Mouse (Mus musculus) kidney, embryonic 14.5 days (tissue): ENCODE measurements around the gene Kcns1. TPM values are rescaled to one million over a fixed set of nuclear protein-coding genes. Genes with fewer than 3 reads are reported as not detected.
A peak's percentile ranks its signal among the peaks of the same experiment; 100 is the strongest.

Source experiments
- ATAC-seq: fragments of 200-750 bp; cut with Nextera tagmentation; 2 replicates; pipeline ENCODE4 v1.8.0; 2017; ENCODE audit warnings: moderate number of reproducible peaks, mild to moderate bottlenecking, moderate TSS enrichment, moderate library complexity; ENCODE audit not compliant: low FRiP score, low TSS enrichment
- H3K27ac ChIP-seq: fragments of 300-500 bp; sonication (generic); 2 replicates; pipeline ENCODE4 v1.5.1; 2014; ENCODE audit warnings: low read depth, mild to moderate bottlenecking, low read length, moderate library complexity, mixed read lengths
- H3K27me3 ChIP-seq: fragments of 300-500 bp; sonication (generic); 2 replicates; pipeline ENCODE4 v1.6.1; 2014; ENCODE audit warnings: mild to moderate bottlenecking, low read length; ENCODE audit not compliant: control insufficient read depth, insufficient read depth
- H3K36me3 ChIP-seq: fragments of 300-500 bp; sonication (generic); 2 replicates; pipeline ENCODE4 v1.6.1; 2014; ENCODE audit warnings: low read length, mixed read lengths; ENCODE audit not compliant: control insufficient read depth, insufficient read depth
- H3K4me1 ChIP-seq: fragments of 300-500 bp; sonication (generic); 2 replicates; pipeline ENCODE4 v1.6.1; 2014; ENCODE audit warnings: low read length, mixed read lengths; ENCODE audit not compliant: control insufficient read depth, insufficient read depth
- H3K4me2 ChIP-seq: fragments of 300-500 bp; sonication (generic); replicated peaks from 2 replicates; pipeline ENCODE4 v1.6.1; 2014; ENCODE audit warnings: low read depth, mild to moderate bottlenecking, low read length
- H3K4me3 ChIP-seq: fragments of 300-500 bp; sonication (generic); 2 replicates; pipeline ENCODE4 v1.5.1; 2014; ENCODE audit warnings: mild to moderate bottlenecking, low read length
- H3K9ac ChIP-seq: fragments of 300-500 bp; sonication (generic); 2 replicates; pipeline ENCODE4 v1.6.1; 2014; ENCODE audit warnings: low read depth, mild to moderate bottlenecking, low read length, moderate library complexity
- H3K9me3 ChIP-seq: fragments of 300-500 bp; sonication (generic); 2 replicates; pipeline ENCODE4 v1.6.1; 2016; ENCODE audit warnings: low read length; ENCODE audit not compliant: control insufficient read depth
- WGBS: fragments of 180-500 bp; shearing (Covaris S2); extraction: QIAGEN DNeasy Blood & Tissue Kit; methylation state at CpG from one replicate; pipeline ENCODE4 v1.1.7; 2014; 5-methylcytosine and 5-hydroxymethylcytosine counted together
- polyA plus RNA-seq: library from polyadenylated mRNA; unstranded; fragments of >200 nt; fragmentation: Nextera tagmentation; extraction: Ambion mirVana; gene quantifications from 2 replicates; pipeline ENCODE4 v1.2.1, GENCODE M21; 2014

The Kcns1 gene
- polyA plus RNA-seq, 1 experiment from 2014 or later = not detected

DNA sequence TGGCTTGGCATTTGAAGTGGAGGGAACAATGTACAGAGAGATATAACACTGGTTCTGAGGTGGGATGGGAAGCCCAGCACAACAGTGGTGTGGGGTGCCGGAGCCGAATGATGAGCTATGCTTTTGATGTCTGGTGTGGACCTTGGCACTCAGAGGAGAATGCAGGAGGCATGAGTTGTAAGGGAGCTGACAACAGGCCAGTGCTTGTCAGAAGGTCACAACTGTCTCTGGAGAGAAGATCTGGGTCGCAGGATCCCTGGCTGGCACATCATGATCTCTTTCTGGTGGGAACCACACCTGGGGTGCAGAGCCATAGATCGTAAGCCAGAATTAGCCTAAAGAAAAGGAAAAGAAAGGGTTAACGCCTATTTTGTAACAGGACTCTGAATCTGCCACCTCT, 6.9 kb upstream of the Kcns1 start:
- Histone ChIP-seq H3K9me3 (no peaks in the 10 kb centered on the region), H3K4me1 (no peaks in the 10 kb centered on the region), H3K9ac (no peak overlapping the region), H3K27ac (no peak overlapping the region), H3K36me3 (no peaks in the 10 kb centered on the region), H3K4me2 (no peak overlapping the region), H3K27me3 (peaks cover 9% of the 10 kb centered on the region; the same call in 1 of the 2 replicates), H3K4me3 (no peak overlapping the region)
- no peak for ATAC-seq
- 36% methylated on average over 5 of the region's 5 CpGs for WGBS

DNA sequence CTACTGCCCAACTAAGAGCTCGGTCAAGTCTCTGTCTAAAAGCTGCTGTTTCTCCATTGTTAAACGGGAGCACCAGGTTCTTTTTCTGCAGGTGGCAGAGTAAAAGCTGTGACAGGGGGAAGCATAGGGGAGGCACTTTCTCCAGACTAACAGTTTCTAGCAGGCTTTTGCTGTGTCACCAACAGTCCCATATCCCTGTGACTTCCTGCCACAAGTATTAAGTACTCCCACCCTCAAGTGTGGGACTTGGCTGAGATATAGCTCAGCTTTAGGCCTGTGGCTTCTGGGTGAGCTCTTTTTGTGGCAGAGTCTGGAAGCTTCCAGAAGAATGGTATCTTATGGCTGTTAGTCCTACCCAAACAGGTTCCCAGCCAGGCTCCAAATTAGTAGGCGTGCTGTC, 4.9 kb upstream of the Kcns1 start:
- ATAC-seq = no peak
- no peaks in the 10 kb centered on the region for H3K36me3 ChIP-seq
- 82% methylated on average over 3 of the region's 3 CpGs for WGBS

DNA sequence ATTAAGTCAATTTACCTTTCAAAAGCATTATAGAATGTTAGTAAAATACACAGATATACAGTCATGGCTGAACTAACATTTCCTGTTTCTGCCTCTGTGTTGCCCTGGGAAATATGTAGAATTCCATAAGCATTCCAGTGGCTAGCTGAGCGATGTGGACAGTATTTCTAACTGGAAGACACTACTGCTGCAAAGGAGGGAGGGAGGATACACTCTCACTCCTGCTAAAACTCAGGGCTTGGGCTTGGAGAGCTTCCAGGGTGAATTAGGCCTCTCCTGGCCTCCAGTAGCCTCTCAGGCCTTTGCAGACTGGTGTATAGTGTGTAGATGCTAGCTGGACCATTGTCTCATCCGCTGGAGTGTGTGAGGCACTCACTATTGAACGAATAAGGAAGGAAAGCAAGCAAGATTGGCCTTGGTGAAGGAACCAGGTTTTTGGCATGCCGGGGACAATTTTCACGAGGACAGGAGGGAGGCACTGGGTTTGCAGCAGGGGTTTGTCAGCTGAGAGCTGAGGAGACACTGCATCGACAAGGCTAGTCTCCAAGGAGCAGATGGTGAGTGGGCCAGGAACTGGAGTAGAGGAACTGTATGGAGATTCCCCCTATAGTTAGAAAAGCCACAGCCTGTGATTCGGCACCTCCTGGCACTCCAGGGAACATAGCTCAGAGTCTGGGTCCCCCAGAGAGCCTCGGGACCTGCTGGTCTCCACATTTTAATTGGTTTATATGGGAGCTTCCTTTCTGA, 3.9 kb upstream of the Kcns1 start:
- H3K27me3 ChIP-seq = peaks cover 28% of the 10 kb centered on the region
- no peak overlapping the region for H3K27ac ChIP-seq
- H3K36me3 ChIP-seq = no peaks in the 10 kb centered on the region
- 73% methylated on average over 8 of the region's 8 CpGs for WGBS
- H3K4me1 ChIP-seq = peaks cover 2% of the 10 kb centered on the region; the same call in 1 of the 2 replicates
- H3K4me2 ChIP-seq = no peak overlapping the region
- no peaks in the 10 kb centered on the region for H3K9me3 ChIP-seq
- no peak for ATAC-seq
- H3K9ac ChIP-seq = no peak overlapping the region
- H3K4me3 ChIP-seq = no peak overlapping the region

More for the DNA sequence above, 4.9 kb upstream of the Kcns1 start:
- Histone ChIP-seq H3K4me3 (no peak overlapping the region), H3K27me3 (peaks cover 21% of the 10 kb centered on the region), H3K27ac (no peak overlapping the region), H3K9me3 (no peaks in the 10 kb centered on the region), H3K9ac (no peak overlapping the region), H3K4me2 (no peak overlapping the region), H3K4me1 (peaks cover 2% of the 10 kb centered on the region; the same call in 1 of the 2 replicates)

GRCm38 (mm10) chr2:164173394-164173793, 2.5 kb upstream of the Kcns1 start:
- no peaks in the 10 kb centered on the region for H3K9me3 ChIP-seq
- 80% methylated on average over 3 of the region's 3 CpGs for WGBS
- H3K27ac ChIP-seq = no peak overlapping the region
- peaks cover 42% of the 10 kb centered on the region for H3K27me3 ChIP-seq
- H3K36me3 ChIP-seq = no peaks in the 10 kb centered on the region
- no peak overlapping the region for H3K9ac ChIP-seq
- peaks cover 5% of the 10 kb centered on the region; the same call in 1 of the 2 replicates for H3K4me1 ChIP-seq
- ATAC-seq = no peak
- no peak overlapping the region for H3K4me2 ChIP-seq
- H3K4me3 ChIP-seq = no peak overlapping the region

DNA sequence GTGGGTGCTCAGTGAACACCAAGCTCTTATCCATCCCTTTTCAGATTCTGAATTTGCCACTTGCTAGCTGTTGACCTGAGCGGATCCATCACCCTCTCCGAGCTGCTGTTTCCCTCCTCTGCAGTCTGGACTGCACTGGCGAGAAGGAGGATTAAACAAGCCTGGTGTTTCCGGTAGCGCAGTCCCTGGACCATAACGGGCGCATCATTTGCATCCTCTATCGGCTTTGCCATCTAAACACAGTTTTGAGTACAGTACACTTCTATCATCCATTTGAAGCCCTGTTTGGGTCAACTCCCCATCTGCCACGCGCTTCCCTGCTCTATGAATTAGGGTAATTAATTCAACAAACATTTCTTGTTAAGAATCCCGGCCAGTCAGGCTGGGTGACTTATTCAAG, 587 bp downstream of the Kcns1 start:
- no peak overlapping the region for H3K4me3 ChIP-seq
- H3K4me2 ChIP-seq = no peak overlapping the region; the same call in 1 of the 2 replicates

DNA sequence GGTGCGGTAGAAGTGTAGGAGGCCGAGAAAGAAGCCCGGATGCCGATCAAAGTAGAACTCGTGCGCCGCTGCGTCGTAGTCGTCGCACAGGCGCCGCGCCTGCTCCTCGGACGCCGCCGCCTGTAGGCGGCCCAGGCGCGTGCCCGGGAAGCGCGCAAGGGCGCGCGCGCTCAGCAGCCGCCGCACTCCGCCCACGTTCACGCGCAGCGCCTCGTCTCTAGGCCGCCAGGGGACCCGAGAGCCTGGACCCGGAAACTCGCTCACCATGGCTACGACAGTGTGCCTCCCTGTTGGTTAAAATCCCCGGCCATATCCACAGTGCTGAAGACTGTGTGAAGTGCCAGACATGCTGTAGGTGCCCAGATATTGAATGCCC, 2.4 kb downstream of the Kcns1 start:
- peak overlapping the region; percentile 37; the same call in 1 of the 2 replicates for H3K9ac ChIP-seq
- H3K27ac ChIP-seq = no peak overlapping the region
- no peaks in the 10 kb centered on the region for H3K9me3 ChIP-seq
- peak overlapping the region; percentile 58 for H3K4me2 ChIP-seq
- peaks cover 68% of the 10 kb centered on the region for H3K27me3 ChIP-seq
- ATAC-seq = peak; percentile 67; the same call in 1 of the 2 replicates
- H3K4me1 ChIP-seq = peaks cover 9% of the 10 kb centered on the region; the same call in 1 of the 2 replicates
- no peaks in the 10 kb centered on the region for H3K36me3 ChIP-seq
- H3K4me3 ChIP-seq = peak overlapping the region; percentile 35
- WGBS = 10% methylated on average over 42 of the region's 42 CpGs

More for the DNA sequence above, 587 bp downstream of the Kcns1 start:
- no peak for ATAC-seq
- Histone ChIP-seq H3K9ac (no peak overlapping the region), H3K9me3 (no peaks in the 10 kb centered on the region), H3K4me1 (peaks cover 9% of the 10 kb centered on the region; the same call in 1 of the 2 replicates), H3K27ac (no peak overlapping the region), H3K36me3 (no peaks in the 10 kb centered on the region), H3K27me3 (peaks cover 72% of the 10 kb centered on the region)
- WGBS = 6% methylated on average over 11 of the region's 11 CpGs

DNA sequence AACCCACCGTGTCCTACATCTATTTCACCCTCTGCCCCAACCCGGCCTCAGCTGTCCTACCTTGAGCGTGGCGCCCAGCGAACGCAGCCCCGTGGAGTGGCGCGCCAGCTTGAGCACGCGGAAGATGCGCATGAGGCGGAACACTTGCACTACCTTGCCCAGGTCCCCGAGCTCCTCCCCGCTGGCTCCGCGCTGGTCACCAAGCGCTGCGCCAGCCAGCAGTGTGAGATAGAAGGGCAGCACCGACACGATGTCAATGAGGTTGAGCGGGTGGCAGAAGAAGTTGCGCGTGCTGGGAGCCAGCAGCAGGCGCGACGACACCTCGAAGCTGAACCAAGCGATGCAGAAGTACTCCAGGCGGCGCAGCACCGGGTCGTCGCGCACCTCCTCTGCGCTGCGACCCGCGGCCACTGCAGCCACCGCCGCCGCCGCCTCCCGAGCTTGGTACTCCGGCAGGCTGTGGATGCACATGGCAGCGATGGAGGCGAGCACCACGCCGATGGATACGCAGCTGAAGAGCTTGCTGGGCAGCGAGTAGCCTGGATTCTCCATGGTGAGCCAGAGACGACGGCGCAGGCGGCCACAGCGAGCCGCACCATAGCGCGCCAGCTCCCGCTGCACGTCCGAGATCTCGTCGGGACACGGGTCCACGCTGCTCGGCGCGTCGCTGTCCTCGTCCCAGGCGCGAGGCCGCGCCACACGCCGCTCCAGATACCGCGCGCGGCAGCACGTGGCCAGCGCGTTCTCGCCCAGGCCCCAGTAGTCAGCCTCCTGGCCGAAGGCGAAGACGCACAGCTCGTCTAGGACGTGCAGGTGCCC, 3.0 kb downstream of the Kcns1 start:
- Histone ChIP-seq H3K9me3 (no peaks in the 10 kb centered on the region), H3K9ac (peak overlapping the region; percentile 37), H3K27me3 (peaks cover 63% of the 10 kb centered on the region), H3K4me1 (peaks cover 9% of the 10 kb centered on the region; the same call in 1 of the 2 replicates), H3K27ac (no peak overlapping the region), H3K36me3 (no peaks in the 10 kb centered on the region), H3K4me3 (peak overlapping the region; percentile 35), H3K4me2 (peak overlapping the region; percentile 58)
- 13% methylated on average over 88 of the region's 90 CpGs for WGBS
- peak; percentile 47; the same call in 1 of the 2 replicates for ATAC-seq

- no peak for ATAC-seq
- Histone ChIP-seq H3K9ac (no peak overlapping the region), H3K9me3 (no peaks in the 10 kb centered on the region), H3K36me3 (no peaks in the 10 kb centered on the region), H3K4me2 (no peak overlapping the region), H3K4me3 (no peak overlapping the region), H3K27me3 (peaks cover 45% of the 10 kb centered on the region), H3K4me1 (0 out of 2 replicates have a peak, but pooled peaks cover 7% of the 10 kb centered on the region), H3K27ac (no peak overlapping the region)
- 87% methylated on average over 5 of the region's 5 CpGs for WGBS
Observed at GRCm38 (mm10) chr2:164164941-164165340, 6.0 kb downstream of the Kcns1 start.
